Mouse (Mus musculus) intestine, embryonic 15.5 days (tissue): Measurements from ENCODE around the gene Dennd5b. TPM values are rescaled to one million over a fixed set of nuclear protein-coding genes. Genes with fewer than 3 reads are reported as not detected.

ENCODE experiments used
- ATAC-seq: fragments of 200-750 bp; cut with Nextera tagmentation; 2 replicates; pipeline ENCODE4 v1.8.0; 2017; ENCODE audit warnings: moderate TSS enrichment, moderate library complexity
- H3K27ac ChIP-seq: fragments of 300-500 bp; sonication (generic); 2 replicates; pipeline ENCODE4 v1.5.1; 2015; ENCODE audit warnings: mild to moderate bottlenecking, inconsistent platforms
- H3K27me3 ChIP-seq: fragments of 300-500 bp; sonication (generic); replicated peaks from 2 replicates; pipeline ENCODE4 v1.6.1; 2015; ENCODE audit warnings: inconsistent platforms
- H3K36me3 ChIP-seq: fragments of 300-500 bp; sonication (generic); 2 replicates; pipeline ENCODE4 v1.6.1; 2015; ENCODE audit warnings: inconsistent platforms
- H3K4me1 ChIP-seq: fragments of 300-500 bp; sonication (generic); replicated peaks from 2 replicates; pipeline ENCODE4 v1.6.1; 2015; ENCODE audit warnings: inconsistent platforms
- H3K4me2 ChIP-seq: fragments of 300-500 bp; sonication (generic); replicated peaks from 2 replicates; pipeline ENCODE4 v1.6.1; 2015; ENCODE audit warnings: mild to moderate bottlenecking, inconsistent platforms
- H3K4me3 ChIP-seq: fragments of 300-500 bp; sonication (generic); replicated peaks from 2 replicates; pipeline ENCODE4 v1.5.1; 2015; ENCODE audit warnings: inconsistent platforms
- H3K9ac ChIP-seq: fragments of 300-500 bp; sonication (generic); 2 replicates; pipeline ENCODE4 v1.6.1; 2015; ENCODE audit warnings: inconsistent platforms
- H3K9me3 ChIP-seq: fragments of 300-500 bp; sonication (generic); 2 replicates; pipeline ENCODE4 v1.6.1; 2016; ENCODE audit warnings: inconsistent platforms
- WGBS: fragments of 180-500 bp; shearing (Covaris S2); methylation state at CpG from one replicate; pipeline ENCODE4 v1.1.7; 2015; 5-methylcytosine and 5-hydroxymethylcytosine counted together
- polyA plus RNA-seq: library from polyadenylated mRNA; unstranded; fragments of >200 nt; fragmentation: Nextera tagmentation; extraction: Ambion mirVana; gene quantifications from 2 replicates; pipeline ENCODE4 v1.2.1, GENCODE M21; 2015

The Dennd5b gene
- polyA plus RNA-seq, 1 experiment from 2014 or later = 9.7 TPM

DNA sequence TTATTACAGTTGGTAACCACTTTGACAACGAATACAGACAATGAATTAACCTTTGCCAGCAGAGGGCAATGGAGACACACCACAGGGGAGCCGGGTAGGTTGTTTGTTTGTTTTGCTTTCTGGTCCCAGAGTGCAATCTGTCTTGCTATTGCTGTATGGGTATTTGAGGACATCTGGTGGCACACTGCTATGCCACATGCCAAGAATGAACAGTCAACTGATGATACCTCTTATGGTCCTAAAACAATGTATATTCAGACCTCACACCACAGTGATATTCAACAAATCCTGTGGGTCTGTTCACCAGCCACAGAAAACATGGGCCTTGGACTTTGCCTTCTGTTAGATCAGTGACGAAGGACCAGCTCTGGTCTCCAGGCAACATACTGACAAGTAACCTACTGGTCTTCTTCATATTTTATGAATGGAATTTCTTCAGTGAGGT, 43.5 kb downstream of the Dennd5b start:
- no peaks in the 10 kb centered on the region for H3K27me3 ChIP-seq
- no peak overlapping the region for H3K27ac ChIP-seq
- H3K9me3 ChIP-seq = no peaks in the 10 kb centered on the region
- no peak overlapping the region for H3K4me3 ChIP-seq
- 42% methylated on average over 3 of the region's 3 CpGs for WGBS
- H3K9ac ChIP-seq = no peak overlapping the region
- H3K4me2 ChIP-seq = no peak overlapping the region
- H3K36me3 ChIP-seq = no peaks in the 10 kb centered on the region
- no peaks in the 10 kb centered on the region; the same call in 1 of the 2 replicates for H3K4me1 ChIP-seq
- ATAC-seq = peak; percentile 75

GRCm38 (mm10) chr6:149054780-149055179, 46.7 kb downstream of the Dennd5b start:
- Histone ChIP-seq H3K4me3 (no peak overlapping the region), H3K9me3 (no peaks in the 10 kb centered on the region), H3K36me3 (no peaks in the 10 kb centered on the region), H3K4me2 (no peak overlapping the region), H3K27me3 (no peaks in the 10 kb centered on the region), H3K4me1 (peaks cover 3% of the 10 kb centered on the region; the same call in 1 of the 2 replicates), H3K9ac (no peak overlapping the region), H3K27ac (no peak overlapping the region)
- 85% methylated on average over 2 of the region's 2 CpGs for WGBS
- ATAC-seq = no peak

GRCm38 (mm10) chr6:149050978-149051723, 50.3 kb downstream of the Dennd5b start:
- no peak overlapping the region for H3K4me2 ChIP-seq
- H3K27ac ChIP-seq = no peak overlapping the region
- H3K9me3 ChIP-seq = no peaks in the 10 kb centered on the region
- H3K4me3 ChIP-seq = no peak overlapping the region
- H3K4me1 ChIP-seq = 0 out of 2 replicates have a peak, but pooled peaks cover 3% of the 10 kb centered on the region
- WGBS = 35% methylated on average over 4 of the region's 4 CpGs
- H3K9ac ChIP-seq = no peak overlapping the region
- ATAC-seq = peak; percentile 88
- H3K27me3 ChIP-seq = no peaks in the 10 kb centered on the region
- no peaks in the 10 kb centered on the region for H3K36me3 ChIP-seq

DNA sequence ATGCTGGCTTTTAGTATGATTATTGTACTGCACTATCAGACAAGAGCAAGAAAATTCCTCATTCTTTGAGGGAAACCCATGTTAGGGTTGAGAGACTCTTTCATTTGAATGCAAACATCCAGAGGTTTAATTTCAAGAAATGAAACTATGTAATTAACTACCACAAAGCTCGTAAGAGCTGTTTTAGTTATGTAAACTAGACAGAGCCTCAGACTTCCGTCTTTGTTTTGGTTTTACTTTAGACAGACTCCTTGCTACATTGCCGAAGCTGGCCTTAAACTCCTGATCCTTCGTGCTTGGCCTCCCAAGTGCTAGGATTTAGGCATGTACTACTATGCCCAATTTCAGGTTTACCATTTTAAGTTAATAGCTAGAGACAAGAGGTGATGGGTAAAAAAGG, 61.4 kb downstream of the Dennd5b start:
- Histone ChIP-seq H3K36me3 (no peaks in the 10 kb centered on the region), H3K9ac (no peak overlapping the region), H3K4me2 (no peak overlapping the region), H3K4me1 (no peaks in the 10 kb centered on the region), H3K4me3 (no peak overlapping the region), H3K9me3 (no peaks in the 10 kb centered on the region), H3K27me3 (no peaks in the 10 kb centered on the region), H3K27ac (no peak overlapping the region)
- ATAC-seq = no peak
- 75% methylated on average over 4 of the region's 4 CpGs for WGBS

DNA sequence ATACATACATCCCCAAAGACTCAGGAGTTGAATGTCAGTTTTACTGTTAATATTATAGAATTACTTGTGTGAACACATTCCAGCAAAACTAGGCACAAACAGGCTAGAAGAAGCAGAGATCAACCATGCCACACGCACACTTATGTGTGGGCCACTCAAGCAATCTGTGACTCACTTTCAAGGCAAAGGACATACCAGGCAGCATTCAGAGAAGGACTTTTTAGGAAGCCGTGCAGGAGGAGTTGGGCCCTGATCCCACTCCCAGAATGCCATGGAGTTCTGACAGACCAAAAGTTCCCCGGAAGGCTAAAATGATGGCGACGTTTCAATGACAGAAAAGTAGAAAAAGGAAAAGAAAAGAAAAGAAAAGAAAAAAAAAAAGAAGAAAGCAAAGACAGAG, 69.3 kb downstream of the Dennd5b start:
- H3K4me1 ChIP-seq = no peaks in the 10 kb centered on the region
- H3K36me3 ChIP-seq = 0 out of 2 replicates have a peak, but pooled peaks cover under 1% of the 10 kb centered on the region
- H3K27ac ChIP-seq = no peak overlapping the region
- ATAC-seq = no peak
- no peak overlapping the region for H3K4me2 ChIP-seq
- no peaks in the 10 kb centered on the region for H3K9me3 ChIP-seq
- no peak overlapping the region for H3K4me3 ChIP-seq
- H3K27me3 ChIP-seq = no peaks in the 10 kb centered on the region
- WGBS = 89% methylated on average over 5 of the region's 5 CpGs
- no peak overlapping the region for H3K9ac ChIP-seq

- Histone ChIP-seq H3K36me3 (peaks cover 3% of the 10 kb centered on the region; the same call in 1 of the 2 replicates), H3K27me3 (no peaks in the 10 kb centered on the region), H3K4me2 (no peak overlapping the region), H3K9ac (no peak overlapping the region), H3K9me3 (no peaks in the 10 kb centered on the region), H3K27ac (no peak overlapping the region), H3K4me1 (no peaks in the 10 kb centered on the region), H3K4me3 (no peak overlapping the region)
- no peak for ATAC-seq
These were observed 70.1 kb downstream of the Dennd5b start for GRCm38 (mm10) chr6:149031377-149031776.

DNA sequence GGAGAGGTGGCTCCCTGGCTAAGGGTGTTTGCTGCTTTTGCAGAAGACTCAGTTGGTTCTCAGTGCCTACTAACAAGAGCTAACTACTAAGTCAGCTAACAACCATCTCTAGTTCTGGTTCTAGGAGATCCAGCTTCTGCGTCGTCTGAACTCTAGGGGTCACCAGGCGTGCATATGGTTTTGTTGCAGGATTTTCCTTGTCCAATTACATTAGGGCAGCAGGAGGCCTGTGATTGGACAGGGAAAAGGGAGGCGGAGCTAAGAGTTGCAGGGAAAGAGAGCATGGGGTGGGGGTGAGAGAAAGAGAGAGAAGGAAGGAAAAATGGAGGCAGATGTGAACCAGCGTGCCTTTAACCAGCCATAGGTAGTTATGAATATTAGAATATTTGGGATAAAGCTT, 83.0 kb downstream of the Dennd5b start:
- 83% methylated on average over 5 of the region's 5 CpGs for WGBS
- no peaks in the 10 kb centered on the region for H3K9me3 ChIP-seq
- H3K4me3 ChIP-seq = no peak overlapping the region
- peaks cover 7% of the 10 kb centered on the region; the same call in 1 of the 2 replicates for H3K36me3 ChIP-seq
- H3K27me3 ChIP-seq = no peaks in the 10 kb centered on the region
- ATAC-seq = no peak
- H3K27ac ChIP-seq = no peak overlapping the region
- H3K9ac ChIP-seq = no peak overlapping the region
- no peak overlapping the region for H3K4me2 ChIP-seq
- no peaks in the 10 kb centered on the region for H3K4me1 ChIP-seq

DNA sequence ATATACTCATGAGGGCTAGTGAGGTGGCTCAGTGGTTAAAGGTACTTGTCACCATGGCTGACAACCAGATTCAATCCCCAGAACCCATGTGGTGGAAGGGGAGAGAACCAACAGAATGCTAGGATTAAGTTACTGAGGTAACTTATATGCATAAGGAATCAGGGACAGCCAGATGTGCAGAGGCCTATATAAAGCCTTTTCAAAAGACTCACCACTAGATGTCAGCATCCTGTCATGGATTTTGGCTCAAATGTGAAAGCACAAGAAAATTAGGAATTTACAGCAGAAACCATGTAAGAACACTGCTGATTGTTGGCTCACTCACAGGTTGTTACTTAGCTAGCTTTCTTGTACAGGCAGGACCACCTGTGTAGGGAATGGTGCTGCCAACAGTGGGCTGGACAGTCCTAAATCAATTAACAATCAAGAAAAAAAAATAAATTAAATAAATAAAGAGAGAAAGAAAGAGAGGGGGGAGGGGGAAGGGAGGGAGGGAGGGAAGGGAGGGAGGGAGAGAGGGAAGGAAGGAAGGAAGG, 90.6 kb downstream of the Dennd5b start:
- H3K27me3 ChIP-seq = no peaks in the 10 kb centered on the region
- no peaks in the 10 kb centered on the region for H3K4me1 ChIP-seq
- H3K4me3 ChIP-seq = no peak overlapping the region
- H3K27ac ChIP-seq = no peak overlapping the region
- ATAC-seq = no peak; the same call in 1 of the 2 replicates
- H3K4me2 ChIP-seq = no peak overlapping the region
- H3K36me3 ChIP-seq = 0 out of 2 replicates have a peak, but pooled peaks cover 9% of the 10 kb centered on the region
- no peak overlapping the region for H3K9ac ChIP-seq
- no peaks in the 10 kb centered on the region for H3K9me3 ChIP-seq

- no peak for ATAC-seq
- no peak overlapping the region for H3K9ac ChIP-seq
- peaks cover 11% of the 10 kb centered on the region; the same call in 1 of the 2 replicates for H3K36me3 ChIP-seq
- H3K9me3 ChIP-seq = no peaks in the 10 kb centered on the region
- H3K4me3 ChIP-seq = no peak overlapping the region
- no peak overlapping the region for H3K4me2 ChIP-seq
- 84% methylated on average over 7 of the region's 7 CpGs for WGBS
- H3K27me3 ChIP-seq = no peaks in the 10 kb centered on the region
- no peaks in the 10 kb centered on the region for H3K4me1 ChIP-seq
- H3K27ac ChIP-seq = no peak overlapping the region
These were observed 96.5 kb downstream of the Dennd5b start for GRCm38 (mm10) chr6:149005009-149005408.

GRCm38 (mm10) chr6:148994327-148994999, 107.0 kb downstream of the Dennd5b start:
- Histone ChIP-seq H3K4me2 (no peak overlapping the region), H3K36me3 (peaks cover 7% of the 10 kb centered on the region; the same call in 1 of the 2 replicates), H3K27me3 (no peaks in the 10 kb centered on the region), H3K9me3 (no peaks in the 10 kb centered on the region), H3K4me1 (0 out of 2 replicates have a peak, but pooled peaks cover 3% of the 10 kb centered on the region), H3K27ac (no peak overlapping the region), H3K4me3 (no peak overlapping the region), H3K9ac (no peak overlapping the region)
- 0 out of 2 replicates have a peak, but pooled peaks have one; percentile 12 for ATAC-seq
- WGBS = 67% methylated on average over 5 of the region's 5 CpGs

- Histone ChIP-seq H3K4me1 (0 out of 2 replicates have a peak, but pooled peaks cover 3% of the 10 kb centered on the region), H3K4me2 (no peak overlapping the region), H3K9me3 (no peaks in the 10 kb centered on the region), H3K4me3 (no peak overlapping the region), H3K27me3 (no peaks in the 10 kb centered on the region), H3K9ac (no peak overlapping the region), H3K27ac (no peak overlapping the region), H3K36me3 (peaks cover 7% of the 10 kb centered on the region; the same call in 1 of the 2 replicates)
- WGBS = 34% methylated on average over 9 of the region's 9 CpGs
- peak; percentile 57 for ATAC-seq
These were observed 108.1 kb downstream of the Dennd5b start for GRCm38 (mm10) chr6:148993117-148994077.
